Mouse (Mus musculus) T-helper 1 cell (primary cell): ENCODE data around the gene Poldip2.

Experiments
- in situ Hi-C: fragments of 300-600 bp; cut with MboI, MseI; formaldehyde crosslinking; loops from one replicate; pipeline ENCODE4 v1.15.1; 2025; ENCODE audit warnings: high pct_unique_total_duplicates

The Poldip2 gene

DNA sequence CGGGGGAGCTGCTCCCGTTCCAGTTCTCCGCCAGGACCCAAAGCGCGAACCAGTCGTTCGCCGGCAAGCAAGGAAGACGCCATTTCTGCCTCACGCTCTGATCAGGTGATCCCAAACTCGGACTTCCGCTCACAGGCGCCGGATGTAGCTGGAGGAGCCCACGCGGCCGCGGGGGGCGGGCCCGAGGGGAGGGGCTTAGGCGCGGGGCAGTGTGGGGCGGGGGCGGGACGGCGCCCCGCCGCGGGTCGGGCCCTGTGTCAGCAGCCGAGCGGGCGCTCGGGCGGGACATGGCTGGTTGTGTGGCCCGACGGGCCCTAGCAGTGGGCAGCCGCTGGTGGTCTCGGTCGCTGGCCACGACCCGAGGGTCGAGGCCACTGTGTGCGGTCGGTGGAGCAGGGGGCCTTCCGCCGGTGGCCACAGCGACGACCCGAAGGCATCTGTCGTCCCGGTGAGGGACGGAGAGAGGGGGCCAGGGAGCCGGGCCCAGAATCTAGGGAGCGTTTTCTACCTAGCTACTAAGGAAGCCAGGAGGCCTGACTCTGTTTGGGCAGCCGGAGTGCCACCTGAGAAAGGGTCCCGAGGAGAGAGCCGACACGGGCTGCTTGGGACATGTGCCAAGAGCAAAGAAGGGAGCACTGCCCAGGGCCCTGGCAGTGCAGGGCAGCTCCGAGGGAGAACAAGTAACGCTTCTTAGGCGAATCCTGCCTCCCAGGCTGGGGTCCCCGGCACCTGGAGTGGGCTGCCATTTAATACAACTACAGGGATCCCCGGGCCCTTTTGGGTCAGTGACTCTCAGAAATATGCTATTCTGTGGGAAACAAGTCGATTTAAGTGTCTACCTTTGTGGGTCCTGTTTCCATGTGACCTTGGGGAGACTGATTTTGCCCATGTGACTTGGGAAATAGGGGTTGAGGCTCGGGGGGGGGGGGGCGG lies at the start of gene Poldip2, which contains the start of gene Tmem199:
Gene Poldip2, plus strand, starts transcription at position 169 of the 933 bp plus-strand sequence.
Gene Tmem199, minus strand, starts transcription at position 148 of the 933 bp plus-strand sequence.
- in situ Hi-C loops = no loop called here

DNA sequence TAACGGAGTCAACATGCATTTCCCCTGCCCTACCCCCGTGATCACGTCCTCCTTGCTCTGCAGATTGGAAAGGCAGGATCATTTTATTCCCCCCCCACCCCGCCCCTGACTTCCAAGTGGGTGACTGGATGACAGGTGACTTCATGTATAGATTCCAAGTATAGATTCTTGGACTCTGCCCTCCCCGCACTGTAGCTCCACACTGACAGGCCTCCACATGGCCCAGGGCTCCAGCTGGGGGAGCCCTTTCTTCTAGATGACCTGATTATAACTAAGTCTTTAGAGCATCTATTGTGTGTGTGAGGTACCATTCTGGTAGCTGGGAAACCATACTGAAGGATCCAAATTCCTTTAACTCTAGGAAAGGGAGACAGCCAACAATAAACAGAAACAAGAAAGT lies 49.3 kb upstream of the Poldip2 start:
- in situ Hi-C loops = no loop called here

DNA sequence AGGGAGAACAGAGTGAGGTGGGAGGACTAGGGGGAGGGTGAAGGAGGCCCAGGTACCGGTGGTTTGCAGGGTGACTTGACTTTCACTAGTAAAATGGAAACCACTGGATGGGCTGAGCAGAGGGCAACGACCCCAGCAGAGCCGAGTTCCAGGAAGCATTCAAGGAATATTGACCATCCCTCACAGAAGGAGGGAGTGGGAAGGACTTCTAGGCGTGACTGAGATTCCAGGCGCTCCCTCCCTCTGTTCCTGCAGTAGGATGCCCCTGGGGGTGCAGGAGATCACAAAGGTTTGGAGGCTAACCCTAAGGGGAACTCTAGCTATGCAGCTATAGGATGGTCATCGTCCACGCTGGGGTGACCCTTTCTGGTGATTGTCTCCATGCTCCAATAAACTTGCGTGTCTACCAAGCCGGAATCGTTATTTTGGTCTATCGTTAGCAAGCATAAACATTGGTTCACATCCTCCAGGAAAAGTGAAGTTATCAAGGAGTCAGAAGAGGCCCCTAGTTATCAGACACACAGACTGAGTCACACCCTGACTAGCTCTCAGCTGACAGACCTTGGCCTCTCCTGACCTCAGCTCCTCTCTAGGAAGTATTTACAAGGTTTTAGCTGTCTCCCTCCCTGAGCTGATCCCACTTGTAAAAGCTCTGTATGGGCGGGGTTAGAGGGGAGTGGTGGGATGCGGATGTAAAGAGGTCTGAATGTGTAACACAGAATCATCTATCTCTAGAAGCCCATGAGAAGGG lies 48.5 kb upstream of the Poldip2 start:
- in situ Hi-C loops = no loop called here

DNA sequence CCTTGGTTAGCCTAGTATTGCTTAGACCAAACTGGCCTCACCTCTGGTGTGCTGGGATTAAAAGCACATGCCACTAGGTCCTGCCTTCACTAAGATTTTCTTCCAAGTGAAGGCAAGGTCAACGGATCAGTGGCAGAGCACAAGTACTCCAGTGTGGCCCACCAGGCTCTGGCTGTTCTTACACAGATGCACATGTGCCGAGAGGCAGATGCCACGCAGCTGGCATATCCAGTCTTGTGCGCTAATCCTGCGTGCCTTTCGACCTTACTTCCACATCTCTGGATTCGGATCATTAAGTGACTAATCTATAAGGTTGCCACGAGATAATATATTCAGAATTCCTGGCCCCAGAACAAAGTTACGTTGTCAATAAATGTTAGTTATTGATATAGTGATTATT lies 46.9 kb upstream of the Poldip2 start:
- in situ Hi-C loops = no loop called here

DNA sequence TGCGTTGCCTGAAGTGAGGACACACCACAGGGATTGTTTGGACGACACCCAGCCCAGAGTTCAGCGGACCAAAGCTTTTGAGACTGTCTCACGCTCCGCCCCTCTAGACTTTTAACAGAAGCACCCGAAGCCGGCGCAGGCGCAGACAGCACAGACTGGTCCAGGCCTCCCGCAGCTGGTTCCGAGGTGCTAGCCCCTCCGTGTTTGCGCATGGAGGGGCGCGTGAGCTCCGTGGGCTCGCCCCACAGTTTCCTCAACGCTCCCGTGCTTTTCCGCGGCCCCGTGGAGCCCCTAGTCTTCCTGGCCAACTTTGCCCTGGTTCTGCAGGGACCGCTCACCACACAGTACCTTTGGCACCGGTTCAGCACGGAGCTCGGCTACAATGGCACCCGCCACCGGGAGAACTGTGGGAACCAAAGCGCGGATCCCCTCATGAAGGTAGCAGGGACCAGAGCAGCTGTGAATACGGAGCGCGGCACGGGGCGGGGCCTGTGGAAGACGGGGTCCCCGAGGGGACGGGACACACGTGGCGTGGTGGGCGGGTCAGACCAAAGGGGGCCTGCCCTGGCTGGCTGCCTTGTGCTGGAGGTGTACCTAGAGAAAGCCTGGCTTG lies 46.3 kb upstream of the Poldip2 start, which contains the start of gene Slc46a1:
Gene Slc46a1, plus strand, starts transcription at position 130 of the 613 bp plus-strand sequence.
- in situ Hi-C loops = no loop called here

DNA sequence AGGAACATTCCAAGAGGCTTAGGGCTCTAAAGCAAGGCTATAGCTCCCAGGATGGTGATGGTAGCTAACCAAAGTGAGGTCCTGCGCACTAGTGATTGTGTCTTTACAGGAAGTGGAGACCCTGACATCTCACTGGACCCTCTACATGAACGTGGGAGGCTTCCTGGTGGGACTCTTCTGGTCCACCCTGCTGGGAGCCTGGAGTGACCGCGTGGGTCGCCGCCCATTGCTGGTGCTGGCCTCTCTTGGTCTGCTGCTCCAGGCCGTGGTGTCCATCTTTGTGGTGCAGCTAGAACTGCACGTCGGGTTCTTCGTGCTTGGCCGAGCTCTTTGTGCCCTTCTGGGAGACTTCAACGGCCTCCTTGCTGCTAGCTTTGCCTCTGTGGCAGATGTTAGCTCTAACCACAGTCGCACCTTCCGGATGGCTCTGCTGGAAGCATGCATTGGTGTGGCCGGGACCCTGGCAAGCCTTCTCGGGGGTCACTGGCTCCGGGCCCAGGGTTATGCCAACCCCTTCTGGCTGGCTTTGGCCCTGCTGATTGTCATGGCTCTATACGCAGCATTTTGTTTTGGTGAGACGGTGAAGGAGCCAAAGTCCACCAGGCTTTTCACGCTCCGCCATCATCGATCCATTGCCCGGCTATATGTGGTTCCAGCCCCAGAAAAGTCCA lies 45.6 kb upstream of the Poldip2 start:
- in situ Hi-C loops = no loop called here

DNA sequence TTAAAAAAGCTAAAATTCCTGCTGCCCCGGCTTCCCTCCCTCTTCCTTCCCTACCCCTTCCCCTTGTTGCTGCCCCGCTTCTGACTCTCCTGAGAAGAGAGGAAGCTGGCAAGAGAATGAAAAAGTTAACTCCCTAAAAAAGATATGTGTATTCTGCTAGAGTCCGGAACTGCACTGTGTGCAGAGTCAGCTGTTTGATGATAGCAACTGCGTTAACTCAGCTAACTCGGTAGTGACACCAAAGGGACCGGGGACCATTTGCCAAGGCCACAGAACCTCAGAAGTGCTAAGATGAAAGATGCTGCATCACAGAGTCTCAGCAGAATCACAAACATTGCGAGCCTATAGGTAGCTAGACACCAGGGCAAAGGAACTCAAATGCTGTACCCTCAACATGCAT lies 44.5 kb upstream of the Poldip2 start:
- in situ Hi-C loops = no loop called here

DNA sequence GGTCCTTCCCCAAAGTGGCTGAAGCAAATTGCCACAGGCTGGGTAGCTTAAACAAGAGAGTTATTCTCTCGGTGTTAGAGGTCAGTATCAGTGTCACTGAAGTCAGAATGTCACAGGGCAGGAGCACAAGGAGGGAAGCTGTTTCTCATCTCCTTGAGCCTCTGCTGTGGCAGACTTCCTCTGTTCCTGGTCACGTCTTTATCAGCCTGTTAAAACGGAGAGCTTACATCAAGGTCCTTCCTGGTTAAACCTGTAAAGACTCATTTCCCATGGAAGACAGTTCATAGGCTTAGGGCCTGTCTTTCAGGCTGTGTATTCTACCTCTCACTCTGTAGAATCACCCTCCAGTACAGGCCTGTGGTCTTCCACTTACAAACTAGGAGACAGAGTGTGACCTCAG lies 44.1 kb upstream of the Poldip2 start:
- in situ Hi-C loops = no loop called here

DNA sequence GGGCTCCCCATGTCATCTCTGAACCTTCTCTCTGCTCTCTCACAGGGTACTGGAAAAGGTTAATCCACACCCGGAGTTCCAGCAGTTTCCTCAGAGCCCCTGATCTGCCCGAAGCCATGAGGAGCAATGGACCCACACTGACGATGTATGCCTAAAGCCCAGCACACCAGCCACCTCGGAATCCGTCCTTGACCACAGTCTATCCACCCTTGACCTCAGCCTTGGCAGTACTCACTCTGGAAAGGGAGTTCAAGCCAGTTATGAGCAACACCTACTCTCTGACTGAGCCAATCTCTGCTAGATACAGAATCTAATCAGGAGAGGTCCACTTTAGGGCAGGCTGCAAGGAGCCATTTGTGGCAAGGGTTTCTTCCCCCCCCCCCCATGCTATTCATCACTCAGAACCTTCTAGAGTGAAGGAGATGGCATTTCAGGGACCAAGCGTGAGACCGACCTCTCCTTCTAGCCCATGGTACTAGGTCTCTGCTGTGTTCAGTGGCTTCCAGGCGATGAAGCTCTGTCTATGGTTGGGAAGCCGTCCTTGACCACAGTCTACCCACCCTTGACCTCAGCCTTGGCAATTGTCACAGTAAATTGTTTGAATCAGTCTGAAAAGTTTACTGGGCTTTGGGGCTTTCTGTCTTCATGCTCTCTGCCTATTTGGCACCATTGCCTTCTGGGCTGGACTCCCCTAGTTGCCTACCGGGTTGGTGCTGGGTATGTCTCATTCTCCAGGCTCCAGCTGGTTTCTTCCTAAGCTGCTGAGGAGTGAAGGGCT lies 40.5 kb upstream of the Poldip2 start:
- in situ Hi-C loops = no loop called here

DNA sequence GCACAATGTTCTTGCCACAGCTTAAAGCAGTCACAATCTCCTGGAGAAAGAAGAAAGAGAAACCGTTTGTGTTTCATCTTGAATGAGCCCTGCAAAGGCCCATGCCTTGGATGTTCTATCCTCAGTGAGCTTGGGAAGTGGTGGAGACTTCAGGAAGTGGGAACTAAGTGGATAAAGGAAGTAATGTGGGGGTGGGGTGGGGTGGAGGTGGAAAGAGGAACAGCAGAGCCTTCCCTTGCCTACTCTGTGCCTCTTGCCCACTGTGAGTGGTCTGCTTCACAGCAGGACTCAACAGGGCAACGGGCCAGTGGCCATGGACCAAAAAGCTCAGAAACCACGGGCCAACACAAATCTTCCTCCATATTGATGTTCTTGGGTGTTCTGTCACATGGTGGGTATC lies 36.7 kb upstream of the Poldip2 start:
- in situ Hi-C loops = no loop called here

DNA sequence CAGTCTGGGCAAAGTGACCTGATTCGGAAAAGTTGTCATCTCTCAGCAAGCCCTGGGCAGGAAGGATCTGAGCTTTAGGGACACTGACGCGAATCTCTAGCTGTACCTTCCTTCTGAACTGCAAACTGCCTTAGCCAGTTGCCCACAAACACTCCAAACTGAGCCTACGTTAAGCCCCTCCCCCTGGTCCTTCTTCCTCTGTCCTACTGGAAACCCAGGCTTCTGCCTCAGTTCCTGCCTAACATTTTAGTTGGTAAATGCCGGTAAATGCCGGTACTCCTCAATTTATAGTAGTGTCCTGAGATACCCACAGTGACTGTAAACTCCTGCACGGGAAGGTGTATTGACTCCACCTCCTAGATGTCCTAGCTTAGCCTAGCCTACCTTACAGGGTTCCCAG lies 28.4 kb upstream of the Poldip2 start:
- in situ Hi-C loops = no loop called here

DNA sequence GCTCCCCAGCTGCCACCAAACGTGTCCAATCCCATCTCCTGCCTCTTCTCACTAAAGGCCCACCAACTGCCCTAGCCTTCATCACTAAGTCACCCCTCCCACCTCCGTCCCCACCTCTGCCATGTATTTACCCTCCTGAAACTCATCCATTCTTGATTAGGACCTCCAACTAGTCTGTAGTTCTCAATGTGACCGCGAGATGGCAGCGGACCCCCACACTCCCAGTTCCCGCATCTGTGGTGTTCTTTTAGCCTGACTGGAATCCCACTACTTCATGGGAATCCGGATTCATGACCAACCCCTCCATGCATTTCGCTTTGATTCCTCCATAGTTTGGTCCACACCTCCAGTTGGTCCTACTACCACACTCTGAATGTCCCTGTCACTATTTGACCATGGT lies 23.8 kb upstream of the Poldip2 start:
- in situ Hi-C loops = no loop called here

DNA sequence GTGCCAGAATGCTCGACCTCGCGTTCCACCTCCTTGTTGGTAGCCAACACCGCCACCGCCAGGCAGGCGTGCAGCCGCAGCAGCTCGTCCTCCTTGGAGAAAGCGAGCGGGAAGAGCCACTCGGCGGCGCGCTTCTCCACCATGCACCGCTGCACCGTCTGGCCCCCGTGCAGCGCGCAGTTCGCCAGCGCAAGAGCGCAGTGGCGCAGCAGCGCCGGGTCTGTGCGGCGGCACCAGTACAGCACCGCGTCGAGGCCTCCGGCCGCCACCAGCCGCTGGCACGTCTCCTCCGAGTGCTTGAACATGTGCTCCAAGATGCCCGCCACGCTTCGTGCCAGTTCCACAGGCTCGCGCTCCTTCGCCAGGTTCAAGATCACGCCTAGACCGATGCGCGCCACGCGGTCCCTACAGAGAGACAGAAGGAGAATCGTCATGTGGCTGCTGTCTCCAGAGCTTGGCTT lies 21.2 kb upstream of the Poldip2 start:
- in situ Hi-C loops = no loop called here

DNA sequence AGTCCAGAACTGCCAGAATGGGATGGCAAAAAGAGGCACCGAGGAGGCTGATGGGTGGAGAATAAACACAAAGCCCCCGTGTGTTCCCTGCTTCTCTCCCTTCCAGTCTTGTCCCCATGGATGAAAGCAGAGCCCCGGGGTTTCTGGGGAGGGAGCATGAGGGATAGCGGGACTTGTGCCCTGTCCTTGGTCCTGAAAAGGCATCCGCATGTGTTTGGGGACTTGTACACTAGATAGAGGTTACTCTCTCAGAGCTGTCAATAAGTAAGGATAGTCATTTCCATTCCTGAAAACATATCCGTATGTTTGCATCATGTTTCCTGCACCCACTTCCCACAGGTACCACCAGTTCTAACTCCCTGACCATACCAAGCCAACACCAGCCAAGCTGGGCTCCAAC lies 16.1 kb upstream of the Poldip2 start:
- in situ Hi-C loops = no loop called here

DNA sequence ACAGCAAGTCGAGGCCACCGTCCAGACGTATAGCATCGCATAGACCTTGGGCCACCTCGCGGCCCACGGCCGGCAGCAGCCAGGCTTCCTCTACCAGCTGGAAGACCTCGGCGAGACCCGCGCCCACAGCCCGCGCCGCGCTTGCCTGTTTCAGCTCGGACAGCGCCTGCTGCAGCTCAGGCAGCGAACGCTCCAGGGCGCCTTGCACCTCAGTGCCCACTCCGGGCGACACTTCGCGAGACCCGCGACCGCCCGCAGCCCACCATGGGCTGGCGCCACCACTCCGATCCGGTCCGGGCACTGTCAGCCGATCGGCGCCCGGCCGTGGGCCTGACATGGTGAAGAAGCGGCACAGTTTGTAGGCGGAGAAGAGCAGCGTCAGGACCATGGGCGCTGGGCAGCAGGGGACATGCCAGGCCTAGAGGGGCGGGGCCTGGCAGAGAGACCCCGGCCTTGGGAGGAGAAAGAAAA lies 14.9 kb upstream of the Poldip2 start:
- in situ Hi-C loops = no loop called here

DNA sequence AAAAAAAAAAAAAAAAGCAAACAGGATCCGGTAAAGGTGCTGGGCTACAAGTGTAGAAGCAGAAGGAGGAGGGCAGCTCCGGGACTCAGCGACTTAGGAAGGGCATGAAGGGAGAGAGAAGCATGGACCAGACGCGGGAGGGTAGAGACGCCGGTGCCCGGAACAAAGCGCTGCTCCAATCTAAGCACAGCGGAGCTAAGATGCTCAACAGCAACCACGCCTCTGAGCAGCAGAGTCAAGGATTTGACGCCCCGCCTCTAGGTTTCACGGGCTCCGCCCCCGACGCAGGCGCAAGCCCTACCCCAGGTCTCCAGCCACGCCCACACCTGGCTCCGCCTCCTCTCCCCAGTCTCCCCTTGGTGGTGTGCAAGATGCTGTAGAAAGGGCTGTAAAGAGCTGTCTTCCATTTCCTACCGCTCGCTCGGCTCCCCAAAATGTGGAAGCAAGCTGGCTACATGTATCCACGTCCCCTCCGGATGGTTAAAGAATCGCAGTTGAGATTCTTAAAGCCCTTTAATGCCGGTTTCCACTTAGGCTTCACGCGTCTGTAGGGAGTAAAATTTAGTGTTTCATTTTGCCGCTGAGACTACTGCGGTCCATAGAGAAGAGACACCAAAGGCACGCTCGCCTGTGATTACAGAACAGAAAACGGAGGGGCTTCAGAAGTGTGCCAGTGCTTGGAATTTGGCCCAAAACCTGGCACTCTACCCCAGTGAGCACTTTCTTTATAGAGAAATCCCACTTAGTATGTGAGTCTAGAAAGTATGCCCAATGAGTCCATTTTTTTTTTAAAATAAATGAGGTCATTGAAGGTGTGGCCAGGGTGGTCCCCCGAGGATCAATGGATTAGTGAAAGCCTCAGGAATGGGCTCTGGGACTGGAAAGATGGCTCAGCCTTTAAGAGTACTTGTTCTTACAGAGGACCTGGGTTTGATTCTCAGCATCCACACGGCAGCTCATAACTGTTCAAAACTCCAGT lies 14.2 kb upstream of the Poldip2 start, which contains the start of gene Sarm1:
Gene Sarm1, minus strand, starts transcription at position 211 of the 979 bp plus-strand sequence.
- in situ Hi-C loops = no loop called here

DNA sequence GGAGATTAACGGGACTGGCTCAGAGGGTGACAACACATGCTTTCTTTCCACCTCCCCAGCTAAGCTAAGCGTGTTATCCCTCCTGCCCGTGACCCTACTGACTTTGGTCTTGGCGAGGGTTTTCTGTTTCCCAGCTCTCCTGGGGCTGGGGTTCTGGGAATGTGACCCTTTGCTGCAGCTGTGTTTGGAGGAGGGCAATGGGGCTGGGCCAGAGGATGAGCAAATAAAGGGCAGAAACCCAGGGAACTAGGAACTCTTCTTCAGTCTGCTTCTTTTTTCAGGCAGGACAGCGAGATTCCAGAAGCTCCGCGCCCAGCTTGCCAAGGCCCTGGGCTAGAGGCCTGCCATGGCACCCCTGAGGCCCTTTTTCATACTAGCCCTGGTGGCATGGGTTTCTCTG lies 13.0 kb upstream of the Poldip2 start, which contains the start of gene Vtn:
Gene Vtn, plus strand, starts transcription at position 88 of the 400 bp plus-strand sequence.
- in situ Hi-C loops = no loop called here

DNA sequence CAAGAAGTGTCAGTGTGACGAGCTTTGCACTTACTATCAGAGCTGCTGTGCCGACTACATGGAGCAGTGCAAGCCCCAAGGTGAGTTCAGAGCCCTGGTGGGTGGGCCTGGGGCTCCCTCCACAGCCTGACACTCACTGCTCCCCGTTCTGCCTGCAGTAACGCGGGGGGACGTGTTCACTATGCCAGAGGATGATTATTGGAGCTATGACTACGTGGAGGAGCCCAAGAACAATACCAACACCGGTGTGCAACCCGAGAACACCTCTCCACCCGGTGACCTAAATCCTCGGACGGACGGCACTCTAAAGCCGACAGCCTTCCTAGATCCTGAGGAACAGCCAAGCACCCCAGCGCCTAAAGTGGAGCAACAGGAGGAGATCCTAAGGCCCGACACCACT lies 12.4 kb upstream of the Poldip2 start:
- in situ Hi-C loops = no loop called here

DNA sequence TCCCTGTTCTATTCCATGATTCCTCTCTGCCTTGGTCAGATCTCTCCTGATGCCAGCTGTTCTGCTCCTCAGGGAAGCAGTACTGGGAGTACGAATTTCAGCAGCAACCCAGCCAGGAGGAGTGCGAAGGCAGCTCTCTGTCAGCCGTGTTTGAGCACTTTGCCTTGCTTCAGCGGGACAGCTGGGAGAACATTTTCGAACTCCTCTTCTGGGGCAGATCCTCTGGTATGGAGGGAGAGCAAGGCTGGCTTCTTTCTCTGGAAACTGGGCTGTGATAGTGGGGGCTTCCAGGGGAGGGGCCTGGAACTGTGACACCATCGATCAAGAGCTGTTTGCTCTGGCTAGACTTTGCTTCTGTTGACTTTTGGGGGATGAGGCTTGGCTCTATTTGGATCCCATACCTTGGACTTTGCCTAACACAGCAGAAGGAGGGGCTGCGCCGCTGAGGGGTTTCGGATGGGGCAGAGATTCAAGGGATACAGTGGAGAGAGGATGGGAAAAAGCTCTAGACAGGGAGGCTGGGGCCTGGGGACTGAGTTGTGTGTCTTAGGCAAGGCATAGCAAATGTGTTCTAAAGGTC lies 11.3 kb upstream of the Poldip2 start:
- in situ Hi-C loops = loop anchor here (10.0 kb wide), 1 partner anchor 1464 kb away; the partner anchor contains the start of gene Utp6
